Mouse (Mus musculus) megakaryocyte, embryonic 14.5 days (primary cell): Measurements from ENCODE around the gene Olfm2. TPM values are rescaled to one million over a fixed set of nuclear protein-coding genes. Genes with fewer than 3 reads are reported as not detected.
"Not testable (repeated sequence)": the region's sequence is repeated elsewhere in the genome, so short reads cannot be mapped to it uniquely, and the experiment has no call there.

ENCODE experiments used
- H3K27me3 ChIP-seq: replicated peaks from 2 replicates; pipeline ENCODE3; 2012; ENCODE audit warnings: inconsistent platforms
- H3K36me3 ChIP-seq: replicated peaks from 2 replicates; pipeline ENCODE3; 2012; ENCODE audit warnings: low read length, inconsistent platforms, mixed read lengths
- H3K4me1 ChIP-seq: 2 replicates; pipeline ENCODE4 v1.6.1; 2012; ENCODE audit warnings: inconsistent platforms
- H3K4me3 ChIP-seq: replicated peaks from 2 replicates; pipeline ENCODE3; 2012; ENCODE audit warnings: moderate library complexity, mild to moderate bottlenecking, inconsistent platforms
- H3K9me3 ChIP-seq: 2 replicates; pipeline ENCODE4 v1.6.1; 2012; ENCODE audit warnings: inconsistent platforms
- FLI1 ChIP-seq: IDR thresholded peaks from 2 replicates; pipeline ENCODE4 v1.6.1; 2012; ENCODE audit warnings: low read length, inconsistent platforms, mixed read lengths
- GATA1 ChIP-seq: IDR thresholded peaks from 3 replicates; pipeline ENCODE4 v1.6.1; 2012; ENCODE audit warnings: mixed read lengths, low read length, inconsistent platforms, borderline replicate concordance
- polyA plus RNA-seq: library from polyadenylated mRNA; stranded (reverse); fragments of >175 nt; gene quantifications from 2 replicates; pipeline ENCODE4 v1.2.3, GENCODE M21; 2012; ENCODE audit warnings: low replicate concordance; ENCODE audit not compliant: insufficient read depth

Gene Olfm2
- polyA plus RNA-seq, 1 experiment: 0.16 TPM

GRCm38 (mm10) chr9:20710471-20710870 lies 35.7 kb downstream of the Olfm2 start:
- Histone ChIP-seq H3K4me3 (no peak overlapping the region), H3K4me1 (no peaks in the 10 kb centered on the region), H3K9me3 (peaks cover 7% of the 10 kb centered on the region), H3K36me3 (no peaks in the 10 kb centered on the region), H3K27me3 (peaks cover 32% of the 10 kb centered on the region)
- TF ChIP-seq GATA1 (no peak), FLI1 (no peak)

GRCm38 (mm10) chr9:20705981-20706380 lies 40.2 kb downstream of the Olfm2 start:
- 0 out of 2 replicates have a peak, but pooled peaks cover 1% of the 10 kb centered on the region for H3K9me3 ChIP-seq
- H3K4me3 ChIP-seq: no peak overlapping the region
- no peaks in the 10 kb centered on the region for H3K4me1 ChIP-seq
- no peaks in the 10 kb centered on the region for H3K36me3 ChIP-seq
- TF ChIP-seq FLI1: no peak
- TF ChIP-seq GATA1: no peak
- H3K27me3 ChIP-seq: peaks cover 21% of the 10 kb centered on the region

GRCm38 (mm10) chr9:20705420-20705819 lies 40.7 kb downstream of the Olfm2 start:
- 0 out of 2 replicates have a peak, but pooled peaks cover 7% of the 10 kb centered on the region for H3K9me3 ChIP-seq
- no peak for TF ChIP-seq FLI1
- no peak for TF ChIP-seq GATA1
- H3K4me3 ChIP-seq: no peak overlapping the region
- H3K4me1 ChIP-seq: no peaks in the 10 kb centered on the region
- no peaks in the 10 kb centered on the region for H3K36me3 ChIP-seq
- H3K27me3 ChIP-seq: peaks cover 17% of the 10 kb centered on the region

GRCm38 (mm10) chr9:20703832-20704380 lies 42.2 kb downstream of the Olfm2 start:
- peaks cover 12% of the 10 kb centered on the region; the same call in 1 of the 2 replicates for H3K9me3 ChIP-seq
- H3K4me1 ChIP-seq: no peaks in the 10 kb centered on the region
- TF ChIP-seq GATA1: no peak
- TF ChIP-seq FLI1: no peak
- no peak overlapping the region for H3K4me3 ChIP-seq
- H3K36me3 ChIP-seq: no peaks in the 10 kb centered on the region
- peaks cover 18% of the 10 kb centered on the region for H3K27me3 ChIP-seq

- peaks cover 61% of the 10 kb centered on the region for H3K27me3 ChIP-seq
- peaks cover 46% of the 10 kb centered on the region for H3K9me3 ChIP-seq
- no peak overlapping the region for H3K4me3 ChIP-seq
- TF ChIP-seq GATA1 (no peak), FLI1 (no peak)
- H3K4me1 ChIP-seq: peaks cover 4% of the 10 kb centered on the region; the same call in 1 of the 2 replicates
- no peaks in the 10 kb centered on the region for H3K36me3 ChIP-seq
Measured at GRCm38 (mm10) chr9:20697466-20697865, 48.7 kb downstream of the Olfm2 start.

GRCm38 (mm10) chr9:20696107-20696712 lies 49.9 kb downstream of the Olfm2 start:
- H3K36me3 ChIP-seq: no peaks in the 10 kb centered on the region
- peaks cover 4% of the 10 kb centered on the region; the same call in 1 of the 2 replicates for H3K4me1 ChIP-seq
- TF ChIP-seq FLI1 (no peak), GATA1 (no peak)
- peaks cover 59% of the 10 kb centered on the region for H3K27me3 ChIP-seq
- H3K9me3 ChIP-seq: peaks cover 46% of the 10 kb centered on the region
- H3K4me3 ChIP-seq: no peak overlapping the region

- TF ChIP-seq FLI1 (no peak), GATA1 (no peak)
- Histone ChIP-seq H3K4me1 (peaks cover 4% of the 10 kb centered on the region; the same call in 1 of the 2 replicates), H3K9me3 (peaks cover 35% of the 10 kb centered on the region), H3K27me3 (peaks cover 61% of the 10 kb centered on the region), H3K4me3 (peak overlapping the region; percentile 75), H3K36me3 (no peaks in the 10 kb centered on the region)
Measured at GRCm38 (mm10) chr9:20694721-20695235, 51.4 kb downstream of the Olfm2 start.

- H3K27me3 ChIP-seq: peaks cover 65% of the 10 kb centered on the region
- peaks cover 30% of the 10 kb centered on the region for H3K9me3 ChIP-seq
- H3K36me3 ChIP-seq: no peaks in the 10 kb centered on the region
- no peak overlapping the region for H3K4me3 ChIP-seq
- TF ChIP-seq GATA1: no peak
- TF ChIP-seq FLI1: no peak
- H3K4me1 ChIP-seq: peaks cover 4% of the 10 kb centered on the region; the same call in 1 of the 2 replicates
Measured at GRCm38 (mm10) chr9:20692863-20693262, 53.3 kb downstream of the Olfm2 start.

GRCm38 (mm10) chr9:20690449-20690848 lies 55.7 kb downstream of the Olfm2 start:
- peaks cover 44% of the 10 kb centered on the region for H3K27me3 ChIP-seq
- H3K9me3 ChIP-seq, H3K4me1 ChIP-seq, H3K36me3 ChIP-seq, H3K4me3 ChIP-seq: not testable (repeated sequence)

- Histone ChIP-seq H3K36me3 (no peaks in the 10 kb centered on the region), H3K4me3 (no peak overlapping the region), H3K9me3 (peaks cover 4% of the 10 kb centered on the region; the same call in 1 of the 2 replicates), H3K27me3 (peaks cover 39% of the 10 kb centered on the region), H3K4me1 (peaks cover 2% of the 10 kb centered on the region; the same call in 1 of the 2 replicates)
- TF ChIP-seq FLI1 (no peak), GATA1 (no peak)
Measured at GRCm38 (mm10) chr9:20689913-20690312, 56.2 kb downstream of the Olfm2 start.

GRCm38 (mm10) chr9:20689403-20689802 lies 56.7 kb downstream of the Olfm2 start:
- Histone ChIP-seq H3K4me1 (no peaks in the 10 kb centered on the region), H3K4me3 (no peak overlapping the region), H3K27me3 (peaks cover 34% of the 10 kb centered on the region), H3K9me3 (0 out of 2 replicates have a peak, but pooled peaks cover 1% of the 10 kb centered on the region), H3K36me3 (no peaks in the 10 kb centered on the region)
- TF ChIP-seq GATA1 (no peak), FLI1 (no peak)
